Mouse (Mus musculus): Measurements from ENCODE around the gene Lrsam1. TPM values are rescaled to one million over a fixed set of nuclear protein-coding genes. Genes with fewer than 3 reads are reported as not detected.

Lrsam1 gene
- polyA plus RNA-seq, 1 experiment: 10.3 TPM

GRCm38 (mm10) chr2:32966689-32967631 is 5.5 kb upstream of the Lrsam1 start:
- Histone ChIP-seq H3K79me2 (ENCODE audit: control insufficient read depth, insufficient read depth) (peaks cover 40% of the 10 kb centered on the region), H3K79me3 (ENCODE audit: low read depth) (peaks cover 25% of the 10 kb centered on the region), H3K27me3 (ENCODE audit: control insufficient read depth, insufficient read depth, insufficient read length) (no peaks in the 10 kb centered on the region), H3ac (ENCODE audit: control insufficient read depth, insufficient read length, low read depth) (peak overlapping the region; percentile 84), H3K4me3 (ENCODE audit: insufficient read depth, poor library complexity, severe bottlenecking) (peak overlapping the region; percentile 30), H3K36me3 (ENCODE audit: control insufficient read depth, insufficient read depth) (peaks cover 31% of the 10 kb centered on the region)
- TF ChIP-seq CEBPB (IDR thresholded peaks at IDR 0.05; ENCODE audit: low read depth) (no peak), USF1 (IDR thresholded peaks at IDR 0.05; ENCODE audit: low read depth) (peak; percentile 85), MAX (IDR thresholded peaks at IDR 0.05) (peak; percentile 90), MYOG (IDR thresholded peaks at IDR 0.05; ENCODE audit: control insufficient read depth, extremely low read depth, insufficient read length) (no peak), FOSL1 (IDR thresholded peaks at IDR 0.05; ENCODE audit: insufficient read depth, low read length, poor library complexity, severe bottlenecking) (no peak), MYOD1 (IDR thresholded peaks at IDR 0.05; ENCODE audit: control insufficient read depth, insufficient read length, low read depth) (no peak), CTCF (IDR thresholded peaks at IDR 0.05; ENCODE audit: control insufficient read depth, insufficient read depth, insufficient read length) (peak; percentile 9)

DNA sequence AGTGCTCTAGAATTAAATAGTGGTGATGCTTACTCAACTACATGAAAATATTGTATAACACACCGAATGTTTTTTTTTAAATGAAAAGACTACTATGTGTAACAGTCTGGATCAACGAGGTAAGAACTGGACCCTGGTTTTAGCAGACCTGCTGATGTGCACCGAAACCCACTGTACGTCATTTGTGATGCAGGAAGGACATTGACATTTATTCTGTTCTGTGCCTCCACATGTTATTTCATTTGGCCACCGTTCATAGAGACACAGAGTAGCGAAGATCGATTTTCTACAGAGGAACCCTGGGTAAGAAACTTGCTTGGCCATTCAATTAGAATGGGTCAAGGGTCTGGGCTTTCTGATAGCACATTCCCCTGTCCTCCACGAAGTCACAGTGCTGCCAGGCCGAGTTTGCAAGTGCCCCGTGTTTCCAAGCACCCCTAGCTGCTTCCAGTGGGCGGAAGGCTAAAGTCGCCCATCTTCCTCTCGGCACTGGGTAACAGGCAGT is 4.8 kb upstream of the Lrsam1 start:
- H3ac ChIP-seq (ENCODE audit: control insufficient read depth, insufficient read length, low read depth): peak overlapping the region; percentile 84
- no peaks in the 10 kb centered on the region for H3K27me3 ChIP-seq (ENCODE audit: control insufficient read depth, insufficient read depth, insufficient read length)
- peak overlapping the region; percentile 30 for H3K4me3 ChIP-seq (ENCODE audit: insufficient read depth, poor library complexity, severe bottlenecking)
- H3K79me3 ChIP-seq (ENCODE audit: low read depth): peaks cover 29% of the 10 kb centered on the region
- TF ChIP-seq USF1 (IDR thresholded peaks at IDR 0.05; ENCODE audit: low read depth): no peak
- no peak for TF ChIP-seq FOSL1 (IDR thresholded peaks at IDR 0.05; ENCODE audit: insufficient read depth, low read length, poor library complexity, severe bottlenecking)
- no peak for TF ChIP-seq MAX (IDR thresholded peaks at IDR 0.05)
- TF ChIP-seq MYOD1 (IDR thresholded peaks at IDR 0.05; ENCODE audit: control insufficient read depth, insufficient read length, low read depth): no peak
- TF ChIP-seq CTCF (IDR thresholded peaks at IDR 0.05; ENCODE audit: control insufficient read depth, insufficient read depth, insufficient read length): no peak
- no peak for TF ChIP-seq MYOG (IDR thresholded peaks at IDR 0.05; ENCODE audit: control insufficient read depth, extremely low read depth, insufficient read length)
- no peak for TF ChIP-seq CEBPB (IDR thresholded peaks at IDR 0.05; ENCODE audit: low read depth)
- H3K36me3 ChIP-seq (ENCODE audit: control insufficient read depth, insufficient read depth): peaks cover 32% of the 10 kb centered on the region
- H3K79me2 ChIP-seq (ENCODE audit: control insufficient read depth, insufficient read depth): peaks cover 47% of the 10 kb centered on the region

DNA sequence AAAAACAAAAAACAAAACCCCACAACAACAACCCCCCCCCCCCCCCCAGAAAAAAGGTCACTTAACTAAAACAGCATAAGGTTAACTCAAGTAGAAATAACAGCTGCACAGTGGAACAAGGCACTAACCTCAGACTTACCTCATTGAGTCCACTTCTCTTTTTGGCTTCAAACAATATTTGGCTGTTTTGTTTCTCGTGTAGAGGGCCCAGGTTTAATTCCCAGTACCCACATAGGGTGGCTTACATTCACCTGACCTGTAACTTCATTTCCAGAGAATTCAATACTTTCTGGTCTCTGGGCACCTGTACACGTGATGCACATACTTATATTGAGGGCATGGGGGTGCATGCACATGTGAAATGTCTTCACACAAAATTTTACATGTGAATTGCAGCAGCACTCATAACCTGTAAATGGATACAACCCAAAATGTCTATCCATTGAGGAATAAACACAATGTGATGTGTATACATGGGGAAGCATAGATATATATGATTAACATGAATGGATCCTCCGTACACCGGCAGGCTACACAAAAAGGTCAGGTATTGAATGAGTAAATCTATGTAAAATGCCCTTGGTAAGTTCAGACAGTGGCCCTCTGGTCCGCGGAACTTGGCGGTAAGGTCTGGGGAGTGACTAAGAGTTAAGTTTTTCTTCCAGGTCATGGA is 4.2 kb upstream of the Lrsam1 start:
- peak; percentile 62 for TF ChIP-seq USF1 (IDR thresholded peaks at IDR 0.05; ENCODE audit: low read depth)
- no peak for TF ChIP-seq MYOG (IDR thresholded peaks at IDR 0.05; ENCODE audit: control insufficient read depth, extremely low read depth, insufficient read length)
- no peak for TF ChIP-seq CTCF (IDR thresholded peaks at IDR 0.05; ENCODE audit: control insufficient read depth, insufficient read depth, insufficient read length)
- no peak for TF ChIP-seq MYOD1 (IDR thresholded peaks at IDR 0.05; ENCODE audit: control insufficient read depth, insufficient read length, low read depth)
- TF ChIP-seq MAX (IDR thresholded peaks at IDR 0.05): peak; percentile 25
- TF ChIP-seq CEBPB (IDR thresholded peaks at IDR 0.05; ENCODE audit: low read depth): no peak
- TF ChIP-seq FOSL1 (IDR thresholded peaks at IDR 0.05; ENCODE audit: insufficient read depth, low read length, poor library complexity, severe bottlenecking): no peak
- H3K27me3 ChIP-seq (ENCODE audit: control insufficient read depth, insufficient read depth, insufficient read length): no peaks in the 10 kb centered on the region
- H3ac ChIP-seq (ENCODE audit: control insufficient read depth, insufficient read length, low read depth): no peak overlapping the region
- peaks cover 32% of the 10 kb centered on the region for H3K36me3 ChIP-seq (ENCODE audit: control insufficient read depth, insufficient read depth)
- H3K4me3 ChIP-seq (ENCODE audit: insufficient read depth, poor library complexity, severe bottlenecking): no peak overlapping the region
- peaks cover 31% of the 10 kb centered on the region for H3K79me3 ChIP-seq (ENCODE audit: low read depth)
- H3K79me2 ChIP-seq (ENCODE audit: control insufficient read depth, insufficient read depth): peaks cover 53% of the 10 kb centered on the region

DNA sequence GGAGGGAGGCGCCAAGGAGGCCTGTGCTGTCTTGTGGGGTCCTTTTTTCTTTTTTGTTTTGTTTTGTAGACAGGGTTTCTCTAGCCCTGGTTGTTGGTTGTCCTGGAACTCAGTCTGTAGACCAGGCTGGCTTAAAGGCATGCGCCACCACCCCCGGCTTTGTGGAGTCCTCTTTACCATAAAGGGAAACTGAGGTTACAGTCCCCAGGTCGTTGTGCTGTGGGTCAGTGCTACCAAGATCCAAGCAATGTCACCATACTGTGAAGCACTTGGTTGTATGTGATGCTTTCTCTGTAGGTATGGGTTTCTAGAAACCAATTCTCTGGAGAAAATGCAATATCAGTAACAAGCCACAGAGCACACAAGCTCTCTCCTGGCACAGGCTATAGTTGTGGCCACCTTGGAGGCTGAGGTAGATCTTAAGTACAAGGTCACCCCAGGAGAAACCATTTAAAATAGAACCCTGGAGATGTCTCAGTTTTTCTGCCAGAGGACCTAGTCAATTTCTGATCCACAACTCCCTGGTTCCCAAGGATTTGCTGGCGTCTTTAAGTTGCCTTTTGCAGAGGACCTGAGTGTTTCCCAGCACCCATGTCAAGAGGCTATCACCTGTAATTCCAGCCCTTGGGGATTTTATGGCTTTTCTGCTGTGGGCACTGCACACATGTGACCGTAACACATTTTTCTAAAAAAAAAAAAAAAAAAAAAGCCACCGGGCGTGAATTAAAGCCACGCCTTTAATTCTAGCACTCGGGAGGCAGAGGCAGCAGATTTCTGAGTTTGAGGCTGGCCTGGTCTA is 3.4 kb upstream of the Lrsam1 start:
- peaks cover 58% of the 10 kb centered on the region for H3K79me2 ChIP-seq (ENCODE audit: control insufficient read depth, insufficient read depth)
- peak overlapping the region; percentile 58 for H3ac ChIP-seq (ENCODE audit: control insufficient read depth, insufficient read length, low read depth)
- H3K79me3 ChIP-seq (ENCODE audit: low read depth): peaks cover 34% of the 10 kb centered on the region
- peak overlapping the region; percentile 92 for H3K4me3 ChIP-seq (ENCODE audit: insufficient read depth, poor library complexity, severe bottlenecking)
- H3K36me3 ChIP-seq (ENCODE audit: control insufficient read depth, insufficient read depth): peaks cover 32% of the 10 kb centered on the region
- TF ChIP-seq FOSL1 (IDR thresholded peaks at IDR 0.05; ENCODE audit: insufficient read depth, low read length, poor library complexity, severe bottlenecking): no peak
- TF ChIP-seq USF1 (IDR thresholded peaks at IDR 0.05; ENCODE audit: low read depth): no peak
- TF ChIP-seq MAX (IDR thresholded peaks at IDR 0.05): no peak
- no peak for TF ChIP-seq CEBPB (IDR thresholded peaks at IDR 0.05; ENCODE audit: low read depth)
- TF ChIP-seq MYOD1 (IDR thresholded peaks at IDR 0.05; ENCODE audit: control insufficient read depth, insufficient read length, low read depth): no peak
- TF ChIP-seq CTCF (IDR thresholded peaks at IDR 0.05; ENCODE audit: control insufficient read depth, insufficient read depth, insufficient read length): no peak
- no peak for TF ChIP-seq MYOG (IDR thresholded peaks at IDR 0.05; ENCODE audit: control insufficient read depth, extremely low read depth, insufficient read length)
- no peaks in the 10 kb centered on the region for H3K27me3 ChIP-seq (ENCODE audit: control insufficient read depth, insufficient read depth, insufficient read length)
